8 mouse cellular contexts compared by ENCODE assay signal in genomic region chr4:137968203-137968602, GRCm38 (mm10). TPM values are rescaled to one million over a fixed set of nuclear protein-coding genes. Genes with fewer than 3 reads are reported as not detected.
A peak's percentile ranks its signal among the peaks of the same experiment; 100 is the strongest.
DNase-seq lines count a peak whose midpoint lies in the region; ATAC-seq and TF ChIP-seq lines count a peak whose summit lies in the region.

No protein-coding gene starts in this region.

- in situ Hi-C loops in CH12.LX (cut with MboI; ENCODE audit: low pct_ligation_motif_present, low pct_unique_long_range_greater_than_20kb, low sequenced_read_pairs), result loop anchor here (10.0 to 25.0 kb wide), 3 partner anchors 137 to 444 kb away; partner anchors contain the start of gene Ddost

- peak; percentile 85 for DNase-seq in CH12.LX (ENCODE audit: extremely low read depth)
- DNase-seq in adrenal gland, postnatal 25 days, result peak; percentile 64
- DNase-seq in embryonic facial prominence, embryonic 11.5 days (ENCODE audit: low spot score), result peak; percentile 88
- peak; percentile 72 to 74 for DNase-seq in heart, adult 9 months (ENCODE audit: low spot score in 2 of 2)
- peak; percentile 83 for DNase-seq in neural tube, embryonic 11.5 days (ENCODE audit: low spot score)
- DNase-seq in testis, postnatal 14 days (ENCODE audit: low spot score), result peak; percentile 52

- H3K27ac ChIP-seq in CH12.LX (ENCODE audit: insufficient read depth, low read depth), result no peak overlapping the region
- no peak overlapping the region for H3K27ac ChIP-seq in embryonic facial prominence, embryonic 11.5 days (replicated peaks; ENCODE audit: low read depth, low read length)
- no peak overlapping the region for H3K27ac ChIP-seq in kidney, embryonic 16.5 days (ENCODE audit: low read length)
- no peak overlapping the region for H3K27ac ChIP-seq in liver, embryonic 12.5 days
- H3K27ac ChIP-seq in neural tube, embryonic 11.5 days (ENCODE audit: low read depth, low read length), result no peak overlapping the region

- ATAC-seq in embryonic facial prominence, embryonic 11.5 days (replicated peaks; ENCODE audit: insufficient number of reproducible peaks, low FRiP score, low TSS enrichment, low read depth), result 0 out of 2 replicates have a peak, but pooled peaks have one; percentile 47
- ATAC-seq in kidney, embryonic 16.5 days (ENCODE audit: low FRiP score, low TSS enrichment), result peak; percentile 74
- peak; percentile 57 for ATAC-seq in liver, embryonic 12.5 days
- ATAC-seq in neural tube, embryonic 11.5 days (ENCODE audit: insufficient read depth, low FRiP score, low TSS enrichment), result no peak

- no peaks in the 10 kb centered on the region for H3K9me3 ChIP-seq in CH12.LX (replicated peaks; ENCODE audit: low read length)
- H3K9me3 ChIP-seq in embryonic facial prominence, embryonic 11.5 days (replicated peaks; ENCODE audit: control insufficient read depth, low read length), result no peaks in the 10 kb centered on the region
- H3K9me3 ChIP-seq in kidney, embryonic 16.5 days (ENCODE audit: low read length), result no peaks in the 10 kb centered on the region
- H3K9me3 ChIP-seq in liver, embryonic 12.5 days (replicated peaks), result no peaks in the 10 kb centered on the region
- H3K9me3 ChIP-seq in neural tube, embryonic 11.5 days (ENCODE audit: control insufficient read depth, low read length), result no peaks in the 10 kb centered on the region

- no peak for TF ChIP-seq POLR2A in CH12.LX (IDR thresholded peaks at IDR 0.05; ENCODE audit: low read depth, low read length)

- dilution Hi-C loops in CH12.LX (cut with MboI; ENCODE audit: extremely low pct_ligation_motif_present, extremely low pct_unique_long_range_greater_than_20kb, low sequenced_read_pairs), result no loop called here

- 7% methylated on average over 9 of the region's 9 CpGs for WGBS in embryonic facial prominence, embryonic 11.5 days
- WGBS in kidney, embryonic 16.5 days, result 8% methylated on average over 9 of the region's 9 CpGs
- 13% methylated on average over 9 of the region's 9 CpGs for WGBS in liver, embryonic 12.5 days (ENCODE audit: insufficient replicate concordance)
- WGBS in neural tube, embryonic 11.5 days, result 15% methylated on average over 9 of the region's 9 CpGs

- TF ChIP-seq EP300 in CH12.LX (IDR thresholded peaks at IDR 0.05; ENCODE audit: low read length), result no peak

- no peaks in the 10 kb centered on the region for H3K4me1 ChIP-seq in CH12.LX (ENCODE audit: control insufficient read depth in 1 of 2, insufficient read depth in 2 of 2)
- H3K4me1 ChIP-seq in embryonic facial prominence, embryonic 11.5 days (ENCODE audit: control insufficient read depth, insufficient read depth, low read length), result no peaks in the 10 kb centered on the region
- H3K4me1 ChIP-seq in kidney, embryonic 16.5 days (ENCODE audit: insufficient read depth, low read length), result no peaks in the 10 kb centered on the region
- H3K4me1 ChIP-seq in liver, embryonic 12.5 days, result no peaks in the 10 kb centered on the region
- H3K4me1 ChIP-seq in neural tube, embryonic 11.5 days (ENCODE audit: control insufficient read depth, insufficient read depth, low read length), result no peaks in the 10 kb centered on the region

- no peak overlapping the region for H3K4me2 ChIP-seq in CH12.LX (ENCODE audit: insufficient read depth, low read depth, poor library complexity, severe bottlenecking)
- H3K4me2 ChIP-seq in embryonic facial prominence, embryonic 11.5 days (ENCODE audit: low read depth, low read length), result no peak overlapping the region
- no peak overlapping the region for H3K4me2 ChIP-seq in kidney, embryonic 16.5 days (replicated peaks; ENCODE audit: low read depth, low read length)
- no peak overlapping the region for H3K4me2 ChIP-seq in liver, embryonic 12.5 days
- H3K4me2 ChIP-seq in neural tube, embryonic 11.5 days (ENCODE audit: low read depth), result no peak overlapping the region

- H3K9ac ChIP-seq in CH12.LX (ENCODE audit: insufficient read depth, low read depth), result no peak overlapping the region
- no peak overlapping the region for H3K9ac ChIP-seq in embryonic facial prominence, embryonic 11.5 days (replicated peaks; ENCODE audit: low read length)
- no peak overlapping the region for H3K9ac ChIP-seq in kidney, embryonic 16.5 days (replicated peaks; ENCODE audit: low read length)
- no peak overlapping the region for H3K9ac ChIP-seq in liver, embryonic 12.5 days
- no peak overlapping the region for H3K9ac ChIP-seq in neural tube, embryonic 11.5 days (ENCODE audit: low read length)

- TF ChIP-seq CTCF in CH12.LX (conservative IDR thresholded peaks at IDR 0.05 in 1 of 2, IDR thresholded peaks at IDR 0.05 in 1 of 2; ENCODE audit: low read depth in 2 of 2, low read length in 2 of 2), result peak; percentile 89 to 98

- H3K36me3 ChIP-seq in CH12.LX (replicated peaks in 1 of 2; ENCODE audit: control insufficient read depth in 1 of 2, insufficient read depth in 1 of 2, low read length in 1 of 2), result no peaks in the 10 kb centered on the region
- H3K36me3 ChIP-seq in embryonic facial prominence, embryonic 11.5 days (replicated peaks; ENCODE audit: control insufficient read depth, insufficient read depth, low read depth, low read length), result no peaks in the 10 kb centered on the region
- H3K36me3 ChIP-seq in kidney, embryonic 16.5 days (ENCODE audit: insufficient read depth, low read length), result peaks cover 3% of the 10 kb centered on the region; the same call in 1 of the 2 replicates
- peaks cover 5% of the 10 kb centered on the region for H3K36me3 ChIP-seq in liver, embryonic 12.5 days
- no peaks in the 10 kb centered on the region for H3K36me3 ChIP-seq in neural tube, embryonic 11.5 days (ENCODE audit: control insufficient read depth, insufficient read depth, low read length)

- H3K4me3 ChIP-seq in CH12.LX (replicated peaks in 1 of 3; ENCODE audit: low read depth in 2 of 3, low read length in 2 of 3, poor library complexity in 1 of 3), result no peak overlapping the region
- no peak overlapping the region for H3K4me3 ChIP-seq in embryonic facial prominence, embryonic 11.5 days (ENCODE audit: low read depth, low read length)
- no peak overlapping the region for H3K4me3 ChIP-seq in kidney, embryonic 16.5 days (ENCODE audit: low read length)
- no peak overlapping the region for H3K4me3 ChIP-seq in liver, embryonic 12.5 days
- no peak overlapping the region for H3K4me3 ChIP-seq in neural tube, embryonic 11.5 days (ENCODE audit: low read depth, low read length)

- peak; percentile 99 for TF ChIP-seq RAD21 in CH12.LX (IDR thresholded peaks at IDR 0.05; ENCODE audit: low read depth, low read length)

- H3K27me3 ChIP-seq in CH12.LX (replicated peaks), result peaks cover 25% of the 10 kb centered on the region
- no peaks in the 10 kb centered on the region for H3K27me3 ChIP-seq in embryonic facial prominence, embryonic 11.5 days (ENCODE audit: control insufficient read depth, insufficient read depth, low read length)
- H3K27me3 ChIP-seq in kidney, embryonic 16.5 days (ENCODE audit: insufficient read depth, low read length), result no peaks in the 10 kb centered on the region
- no peaks in the 10 kb centered on the region for H3K27me3 ChIP-seq in liver, embryonic 12.5 days (replicated peaks)
- no peaks in the 10 kb centered on the region for H3K27me3 ChIP-seq in neural tube, embryonic 11.5 days (ENCODE audit: control insufficient read depth, insufficient read depth, low read length)

- no peaks in the 10 kb centered on the region for H3K79me2 ChIP-seq in CH12.LX (replicated peaks; ENCODE audit: control insufficient read depth, extremely low read depth, insufficient read depth, poor library complexity, severe bottlenecking)

TF ChIP-seq in CH12.LX, 34 proteins besides CTCF, POLR2A, EP300 and RAD21:
- TF ChIP-seq PAX5 (IDR thresholded peaks at IDR 0.05; ENCODE audit: low read length) (no peak), KAT2A (IDR thresholded peaks at IDR 0.05; ENCODE audit: insufficient replicate concordance, low read length) (no peak), MYC (IDR thresholded peaks at IDR 0.05; ENCODE audit: low read depth, low read length) (peak; percentile 59; the same call in 1 of the 2 replicates), MAZ (IDR thresholded peaks at IDR 0.05; ENCODE audit: low read depth, low read length) (no peak), JUND (conservative IDR thresholded peaks at IDR 0.05; ENCODE audit: low read depth, low read length) (no peak), ZC3H11A (IDR thresholded peaks at IDR 0.05; ENCODE audit: low read depth, low read length) (peak; percentile 66), MAX (IDR thresholded peaks at IDR 0.05; ENCODE audit: low read length) (0 out of 2 replicates have a peak, but pooled peaks have one; percentile 61), SMC3 (IDR thresholded peaks at IDR 0.05; ENCODE audit: low read depth, low read length) (peak; percentile 86), USF2 (conservative IDR thresholded peaks at IDR 0.05; ENCODE audit: low read depth, low read length) (no peak), ZKSCAN1 (IDR thresholded peaks at IDR 0.05; ENCODE audit: borderline replicate concordance, low read depth, low read length) (no peak), POLR2AphosphoS2 (IDR thresholded peaks at IDR 0.05; ENCODE audit: low read depth, low read length) (no peak), ZMIZ1 (IDR thresholded peaks at IDR 0.05; ENCODE audit: low read depth, low read length) (no peak), NRF1 (IDR thresholded peaks at IDR 0.05; ENCODE audit: low read depth, low read length) (no peak), E2F4 (IDR thresholded peaks at IDR 0.05; ENCODE audit: insufficient replicate concordance, low read depth, low read length) (no peak), ELF1 (IDR thresholded peaks at IDR 0.05; ENCODE audit: low read depth, low read length) (no peak), BHLHE40 (IDR thresholded peaks at IDR 0.05; ENCODE audit: low read depth, low read length) (no peak)

RNA-seq across cellular contexts. Expression of gene Eif4g3, which starts 24.6 kb away (rescaled TPM):
- total RNA-seq in CH12.LX (2012; rRNA removed), result 22.3 and 24.0 TPM in 2 replicates
- 10.8 and 11.9 TPM in 2 replicates for total RNA-seq in CH12.LX (2014; rRNA removed)
- 44.2 and 47.2 TPM in 2 replicates for polyA plus RNA-seq in CH12.LX (2012; ENCODE audit: insufficient read length, low read depth)
- total RNA-seq in adrenal gland, postnatal 25 days (2021), result 153 and 166 TPM in 2 replicates
- polyA plus RNA-seq in embryonic facial prominence, embryonic 11.5 days (2014; fragmentation: Nextera tagmentation; extraction: Ambion mirVana), result 35.2 and 38.7 TPM in 2 replicates
- 32.9 and 39.3 TPM in 2 replicates for polyA plus RNA-seq in kidney, embryonic 16.5 days (2015; fragmentation: Nextera tagmentation; extraction: Ambion mirVana)
- 15.2 and 15.8 TPM in 2 replicates for polyA plus RNA-seq in liver, embryonic 12.5 days (2016; fragmentation: Nextera tagmentation; extraction: Ambion mirVana)
- polyA plus RNA-seq in neural tube, embryonic 11.5 days (2014; fragmentation: Nextera tagmentation; extraction: Ambion mirVana), result 51.0 and 55.0 TPM in 2 replicates
